In genomic region chr11:80089817-80090214, GRCm38 (mm10) we compare ENCODE assay signal across 8 mouse cellular contexts. TPM values are rescaled to one million over a fixed set of nuclear protein-coding genes. Genes with fewer than 3 reads are reported as not detected.
DNase-seq lines count a peak whose midpoint lies in the region; ATAC-seq and TF ChIP-seq lines count a peak whose summit lies in the region.

No protein-coding gene starts in this region.

- no peaks in the 10 kb centered on the region for H3K36me3 ChIP-seq in lung, postnatal 0 days (ENCODE audit: insufficient read depth, low read length)
- H3K36me3 ChIP-seq in limb, embryonic 10.5 days = peaks cover 23% of the 10 kb centered on the region
- no peaks in the 10 kb centered on the region for H3K36me3 ChIP-seq in neural tube, embryonic 15.5 days

- WGBS in lung, postnatal 0 days = under 1% methylated on average over 14 of the region's 14 CpGs
- under 1% methylated on average over 14 of the region's 14 CpGs for WGBS in limb, embryonic 10.5 days
- under 1% methylated on average over 14 of the region's 14 CpGs for WGBS in neural tube, embryonic 15.5 days

- no peaks in the 10 kb centered on the region for H3K9me3 ChIP-seq in lung, postnatal 0 days (ENCODE audit: low read length)
- no peaks in the 10 kb centered on the region for H3K9me3 ChIP-seq in limb, embryonic 10.5 days (replicated peaks)
- no peaks in the 10 kb centered on the region for H3K9me3 ChIP-seq in neural tube, embryonic 15.5 days (replicated peaks)

- no peak overlapping the region for H3K27ac ChIP-seq in lung, postnatal 0 days (ENCODE audit: low read length)
- peak overlapping the region; percentile 94 for H3K27ac ChIP-seq in limb, embryonic 10.5 days
- H3K27ac ChIP-seq in neural tube, embryonic 15.5 days (replicated peaks) = 0 out of 2 replicates have a peak overlapping the region, but pooled peaks have one; percentile 33

- DNase-seq in lung, postnatal 0 days (ENCODE audit: low spot score) = no peak
- no peak for DNase-seq in lung, adult 18-20 months
- DNase-seq in limb, embryonic 10.5 days (ENCODE audit: low spot score) = no peak
- no peak for DNase-seq in adrenal gland, adult 8-10 months
- DNase-seq in T-cell, adult 2 months (ENCODE audit: low spot score) = no peak
- no peak for DNase-seq in cerebellum, postnatal 4 days (ENCODE audit: low spot score in 2 of 2)

- H3K9ac ChIP-seq in lung, postnatal 0 days (replicated peaks; ENCODE audit: low read depth) = peak overlapping the region; percentile 77
- peak overlapping the region; percentile 87 for H3K9ac ChIP-seq in neural tube, embryonic 15.5 days (replicated peaks)

- no peak for TF ChIP-seq EP300 in lung, postnatal 0 days (IDR thresholded peaks at IDR 0.05)

- ATAC-seq in lung, postnatal 0 days = no peak
- ATAC-seq in erythroid progenitor cell, adult 5-6 weeks (replicated peaks; ENCODE audit: low FRiP score, poor library complexity, severe bottlenecking) = 0 out of 2 replicates have a peak, but pooled peaks have one; percentile 5
- ATAC-seq in neural tube, embryonic 15.5 days (ENCODE audit: low FRiP score) = no peak

- no peaks in the 10 kb centered on the region for H3K27me3 ChIP-seq in lung, postnatal 0 days (replicated peaks; ENCODE audit: insufficient read depth, low read length)
- no peaks in the 10 kb centered on the region for H3K27me3 ChIP-seq in limb, embryonic 10.5 days (ENCODE audit: low read depth, poor library complexity, severe bottlenecking)
- no peaks in the 10 kb centered on the region for H3K27me3 ChIP-seq in neural tube, embryonic 15.5 days (replicated peaks)

- peaks cover 4% of the 10 kb centered on the region; the same call in 1 of the 2 replicates for H3K4me1 ChIP-seq in lung, postnatal 0 days (ENCODE audit: insufficient read depth, low read depth, low read length)
- H3K4me1 ChIP-seq in limb, embryonic 10.5 days = peaks cover 10% of the 10 kb centered on the region
- peaks cover 15% of the 10 kb centered on the region for H3K4me1 ChIP-seq in neural tube, embryonic 15.5 days

- peak overlapping the region; percentile 77 for H3K4me3 ChIP-seq in lung, postnatal 0 days (ENCODE audit: low read depth, low read length)
- H3K4me3 ChIP-seq in limb, embryonic 10.5 days = peak overlapping the region; percentile 97
- peak overlapping the region; percentile 96 for H3K4me3 ChIP-seq in neural tube, embryonic 15.5 days (replicated peaks)

- H3K4me2 ChIP-seq in lung, postnatal 0 days (replicated peaks; ENCODE audit: low read depth, low read length) = peak overlapping the region; percentile 92
- peak overlapping the region; percentile 86 for H3K4me2 ChIP-seq in neural tube, embryonic 15.5 days

- no peak for TF ChIP-seq CTCF in lung, postnatal 0 days (IDR thresholded peaks at IDR 0.05)

RNA-seq across cellular contexts. Expression of gene Atad5, which starts 0.6 kb away (rescaled TPM):
- polyA plus RNA-seq in lung, postnatal 0 days (2015; fragmentation: Nextera tagmentation; extraction: Ambion mirVana) = 1.7 and 2.0 TPM in 2 replicates
- 89.0 and 95.2 TPM in 2 replicates for total RNA-seq in erythroid progenitor cell, adult 5-6 weeks (2015; ENCODE audit: low replicate concordance)
- total RNA-seq in erythroid progenitor cell, adult 5-6 weeks (2017; ENCODE audit: low replicate concordance) = 80.3 and 86.0 TPM in 2 replicates
- 17.2 and 19.9 TPM in 2 replicates for polyA plus RNA-seq in limb, embryonic 10.5 days (2016; fragmentation: Nextera tagmentation; extraction: Ambion mirVana)
- 3.5 and 6.2 TPM in 2 replicates for polyA plus RNA-seq in neural tube, embryonic 15.5 days (2015; fragmentation: Nextera tagmentation; extraction: Ambion mirVana)
- total RNA-seq in adrenal gland, adult 8-10 months (2022) = 1 to 10 TPM; 2.1 to 3.9 (median 2.8) TPM

RNA-seq across cellular contexts. Expression of gene Crlf3, which starts 9.0 kb away (rescaled TPM):
- polyA plus RNA-seq in lung, postnatal 0 days (2015; fragmentation: Nextera tagmentation; extraction: Ambion mirVana) = 40.8 and 42.4 TPM in 2 replicates
- total RNA-seq in erythroid progenitor cell, adult 5-6 weeks (2015; ENCODE audit: low replicate concordance) = 67.0 and 103 TPM in 2 replicates
- 92.1 and 92.8 TPM in 2 replicates for total RNA-seq in erythroid progenitor cell, adult 5-6 weeks (2017; ENCODE audit: low replicate concordance)
- polyA plus RNA-seq in limb, embryonic 10.5 days (2016; fragmentation: Nextera tagmentation; extraction: Ambion mirVana) = 57.9 and 58.2 TPM in 2 replicates
- polyA plus RNA-seq in neural tube, embryonic 15.5 days (2015; fragmentation: Nextera tagmentation; extraction: Ambion mirVana) = 14.3 and 27.7 TPM in 2 replicates
- 10 to 100 TPM; 15.7 to 30.6 (median 22.2) TPM for total RNA-seq in adrenal gland, adult 8-10 months (2022)

RNA-seq across cellular contexts. Expression of gene Tefm, which starts 52.2 kb away (rescaled TPM):
- 17.8 and 19.5 TPM in 2 replicates for polyA plus RNA-seq in lung, postnatal 0 days (2015; fragmentation: Nextera tagmentation; extraction: Ambion mirVana)
- total RNA-seq in erythroid progenitor cell, adult 5-6 weeks (2015; ENCODE audit: low replicate concordance) = 2.9 and 3.4 TPM in 2 replicates
- total RNA-seq in erythroid progenitor cell, adult 5-6 weeks (2017; ENCODE audit: low replicate concordance) = 3.7 and 5.8 TPM in 2 replicates
- polyA plus RNA-seq in limb, embryonic 10.5 days (2016; fragmentation: Nextera tagmentation; extraction: Ambion mirVana) = 33.0 and 40.4 TPM in 2 replicates
- 21.9 and 26.3 TPM in 2 replicates for polyA plus RNA-seq in neural tube, embryonic 15.5 days (2015; fragmentation: Nextera tagmentation; extraction: Ambion mirVana)
- 10 to 100 TPM; 15.5 to 23.6 (median 17.5) TPM for total RNA-seq in adrenal gland, adult 8-10 months (2022)
